Mouse (Mus musculus) bone marrow, adult 2 months (tissue): Measurements from ENCODE around the gene Acyp1.

Source experiments
- CTCF ChIP-seq: fragments of 200-500 bp; IDR thresholded peaks from 2 replicates; pipeline ENCODE4 v1.5.1; 2011; ENCODE audit warnings: low read length, control low read depth; ENCODE audit not compliant: control insufficient read depth, insufficient read depth
- POLR2A ChIP-seq: fragments of 200-500 bp; IDR thresholded peaks from 2 replicates; pipeline ENCODE4 v1.6.1; 2011; ENCODE audit warnings: low read depth, mild to moderate bottlenecking, control low read depth, low read length, borderline replicate concordance; ENCODE audit not compliant: control insufficient read depth

DNA sequence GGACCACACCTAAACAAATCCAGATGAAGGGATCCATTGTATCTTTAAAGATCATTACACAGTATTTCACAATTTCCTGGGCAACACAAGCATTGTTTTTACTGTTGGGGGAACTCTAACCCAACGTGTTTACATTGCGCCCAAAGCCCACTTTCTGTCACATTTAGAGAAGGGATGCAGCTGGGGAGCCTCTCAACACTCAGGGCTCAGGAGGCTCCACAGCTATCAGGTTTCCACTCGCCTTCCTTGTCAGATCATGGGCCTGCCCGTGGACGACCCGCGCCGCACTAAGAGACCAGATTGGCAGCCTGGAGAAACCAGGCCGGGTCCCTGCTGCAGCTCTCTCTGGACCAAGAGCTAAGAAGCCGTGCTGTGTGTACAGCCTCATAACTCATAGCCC is 14.7 kb downstream of the Acyp1 start:
- TF ChIP-seq POLR2A (no peak), CTCF (no peak)
